Mouse (Mus musculus): ENCODE results near the gene Ccdc32.

GRCm38 (mm10) chr2:119017647-119018046 is 11.5 kb downstream of the Ccdc32 start:
- TF ChIP-seq POLR2A (IDR thresholded peaks at IDR 0.05; ENCODE audit: insufficient read depth, low read depth, low read length) = no peak
- TF ChIP-seq CTCF (IDR thresholded peaks at IDR 0.05; ENCODE audit: insufficient read depth, low read depth, low read length) = no peak
